Mouse (Mus musculus) liver (tissue): Measurements from ENCODE around the gene Il5.
"Not testable (repeated sequence)": the region's sequence is repeated elsewhere in the genome, so short reads cannot be mapped to it uniquely, and the experiment has no call there.

Experiments
- DNase-seq: peaks from one replicate; pipeline ENCODE4 v3.0.0-alpha.2; 2020; ENCODE audit warnings: mixed read lengths

The Il5 gene

DNA sequence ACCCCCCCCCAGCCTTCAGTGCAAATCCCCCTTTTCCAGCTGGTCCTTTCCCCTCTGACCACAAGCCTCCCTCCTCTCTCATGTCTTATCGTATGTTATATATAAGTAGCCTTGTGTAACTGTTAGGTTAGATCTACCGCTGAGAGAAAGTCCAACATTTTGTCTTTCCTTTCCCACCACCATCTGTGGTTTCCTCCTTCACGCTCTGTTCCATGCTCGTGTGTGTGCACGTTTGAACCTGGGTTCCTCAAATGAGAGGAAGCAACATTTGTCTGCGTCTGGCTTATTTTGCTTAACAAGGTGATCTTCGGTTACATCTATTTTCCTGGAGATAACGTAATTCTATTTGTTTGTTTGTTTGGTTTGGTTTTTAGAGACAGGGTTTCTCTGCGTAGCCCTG is 27.4 kb downstream of the Il5 start:
- DNase-seq: no peak

DNA sequence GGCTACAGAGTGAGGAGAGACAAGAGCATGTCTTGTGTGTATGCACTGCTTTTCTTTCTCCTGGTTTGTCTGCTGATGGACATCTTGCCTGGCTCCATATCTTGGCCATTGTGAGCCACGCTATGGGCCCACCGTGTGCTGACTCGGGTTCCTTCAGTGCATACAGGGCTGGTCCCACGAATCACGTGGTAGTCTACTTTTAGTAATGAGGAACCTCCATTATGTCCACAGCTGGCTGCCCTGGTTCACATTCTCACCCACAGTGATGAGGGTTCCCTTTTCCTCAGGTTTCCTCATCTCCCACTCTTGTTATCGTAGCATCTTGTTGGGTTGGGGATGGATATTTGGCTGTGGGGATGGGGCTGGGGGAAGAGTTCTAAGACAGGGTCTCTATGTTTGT is 28.0 kb downstream of the Il5 start:
- DNase-seq: no peak

DNA sequence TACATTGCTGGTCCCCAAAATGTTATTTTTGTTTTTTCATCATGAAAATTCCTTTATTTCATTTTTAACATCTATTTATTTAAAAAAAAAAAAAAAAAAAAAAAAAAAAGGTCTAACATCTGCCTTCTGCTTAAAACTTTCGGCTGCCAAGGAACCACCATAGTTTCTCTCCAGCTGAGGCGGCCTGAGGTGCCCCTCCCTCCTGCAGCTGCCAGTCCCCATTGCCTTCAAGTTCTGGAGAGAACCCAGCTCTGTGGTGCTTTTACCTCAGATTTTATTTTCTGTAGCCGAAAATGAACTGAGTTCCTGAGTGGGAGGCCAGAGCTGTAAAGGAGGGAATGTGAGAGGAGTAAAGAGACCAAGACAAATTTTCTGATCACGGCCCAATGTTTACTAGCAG is 28.7 kb downstream of the Il5 start:
- no peak for DNase-seq

DNA sequence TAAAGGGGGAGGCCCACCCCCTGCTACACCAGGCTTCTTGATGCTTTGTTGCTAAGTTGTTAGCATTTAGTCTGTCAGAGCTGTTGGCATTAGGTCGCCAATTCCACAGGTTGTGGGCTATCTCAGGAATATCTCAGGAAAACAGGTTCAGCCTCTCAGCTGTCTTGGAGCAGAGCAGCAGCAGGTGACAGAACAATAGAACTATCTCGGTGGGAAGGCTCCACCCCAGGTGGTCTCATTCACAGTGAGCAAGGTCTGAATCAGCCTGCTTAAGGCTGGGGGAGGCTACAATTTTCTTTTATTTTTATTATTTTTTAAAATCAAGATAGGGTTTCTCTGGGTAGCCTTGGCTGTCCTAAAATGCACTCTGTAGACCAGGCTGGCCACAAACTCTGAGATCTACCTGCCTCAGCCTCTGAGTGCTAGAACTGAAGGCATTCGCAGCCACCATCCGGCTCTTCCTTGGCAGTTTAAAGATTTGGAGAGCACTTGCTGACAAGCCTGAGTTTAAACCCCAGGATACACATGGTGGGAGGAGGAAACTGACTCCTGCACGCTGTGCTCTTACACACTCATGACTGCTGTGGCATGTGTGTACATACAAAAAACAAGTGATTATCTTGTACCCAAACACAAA is 29.2 kb downstream of the Il5 start:
- DNase-seq: no peak

DNA sequence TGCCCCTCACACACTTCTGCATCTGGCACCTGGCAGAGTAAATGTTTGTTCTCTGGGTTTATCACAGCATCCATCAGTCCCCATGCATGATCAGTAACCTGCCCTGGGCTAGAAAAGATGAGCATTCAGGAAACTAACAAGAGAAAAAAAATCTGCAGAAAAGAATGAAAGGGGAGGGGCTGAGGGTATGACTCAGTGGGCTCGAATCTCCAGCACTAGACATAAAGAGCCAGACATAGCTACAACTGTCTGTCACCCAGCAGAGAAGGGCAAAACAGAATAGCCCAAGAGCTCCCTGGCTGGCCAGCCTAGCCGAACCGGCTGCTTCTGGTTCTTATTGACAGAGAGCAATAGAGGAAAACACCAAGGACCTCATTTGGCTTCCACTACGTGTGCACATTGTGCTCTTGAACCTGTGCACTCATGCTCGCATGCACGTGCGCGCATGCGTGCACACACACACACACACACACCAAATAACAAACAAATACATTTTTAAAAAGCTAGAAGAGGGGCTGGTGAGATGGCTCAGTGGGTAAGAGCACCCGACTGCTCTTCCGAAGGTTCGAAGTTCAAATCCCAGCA is 34.5 kb downstream of the Il5 start:
- no peak for DNase-seq

DNA sequence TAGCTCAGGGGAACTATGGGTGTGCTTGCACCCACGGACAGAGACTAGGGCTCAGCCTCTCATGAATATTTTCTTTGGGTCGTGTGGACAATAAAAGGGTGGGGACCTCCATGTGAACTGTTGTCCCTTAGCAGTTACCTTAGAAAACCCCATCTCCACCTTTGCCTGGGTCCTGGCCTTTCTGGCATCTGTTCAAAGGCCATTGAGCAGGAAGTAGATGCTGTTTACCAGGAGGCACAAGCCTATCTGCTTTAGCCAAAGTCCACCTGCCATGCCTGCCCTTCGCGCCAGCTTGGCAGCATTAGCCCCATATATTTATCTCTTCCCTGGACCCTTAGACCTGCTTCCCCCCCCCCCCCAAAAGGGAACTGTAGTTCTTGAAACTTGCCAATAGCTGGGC is 37.0 kb downstream of the Il5 start:
- DNase-seq: no peak

DNA sequence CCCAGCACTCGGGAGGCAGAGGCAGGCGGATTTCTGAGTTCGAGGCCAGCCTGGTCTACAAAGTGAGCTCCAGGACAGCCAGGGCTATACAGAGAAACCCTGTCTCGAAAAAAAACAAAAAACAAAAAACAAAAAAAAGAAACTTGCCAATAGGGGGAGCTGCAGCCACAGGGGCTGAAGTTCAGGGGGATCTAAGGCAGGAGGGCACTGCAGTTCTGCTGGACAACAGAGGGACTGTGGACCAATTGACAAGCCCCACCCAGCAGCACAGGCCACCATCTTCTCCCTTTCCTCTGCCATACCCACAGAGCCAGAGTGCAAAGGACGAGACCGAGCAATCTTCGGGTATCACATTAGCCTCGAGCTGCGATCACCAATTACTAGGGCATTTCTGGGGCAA is 37.4 kb downstream of the Il5 start:
- DNase-seq: not testable (repeated sequence)

DNA sequence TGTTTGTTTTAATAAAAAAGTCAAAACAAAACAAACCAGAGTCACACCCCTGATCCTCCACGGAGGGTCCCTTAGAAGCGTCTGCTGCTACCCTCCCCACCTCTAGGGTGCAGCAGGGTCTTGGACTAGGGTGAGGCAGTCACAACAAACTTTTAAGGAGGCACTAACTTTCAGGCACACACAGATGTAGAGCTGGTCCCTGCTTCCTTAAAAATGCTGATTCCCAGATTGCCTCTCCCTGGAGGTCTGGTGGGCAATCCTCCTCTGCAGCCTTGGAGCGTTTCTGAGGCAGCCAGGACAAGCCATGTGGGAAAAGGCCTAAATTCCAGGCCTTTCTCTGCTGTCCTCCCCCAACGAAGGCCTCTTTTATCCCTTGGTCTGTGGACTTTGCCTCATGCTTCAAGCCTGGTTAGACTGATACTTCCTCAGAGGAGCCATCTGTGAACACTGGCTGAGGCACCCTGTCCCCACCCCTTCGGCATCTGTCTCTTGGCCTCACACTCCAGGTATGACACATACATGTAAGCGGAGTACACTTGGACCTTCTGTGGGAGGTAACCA is 38.3 kb downstream of the Il5 start:
- no peak for DNase-seq

DNA sequence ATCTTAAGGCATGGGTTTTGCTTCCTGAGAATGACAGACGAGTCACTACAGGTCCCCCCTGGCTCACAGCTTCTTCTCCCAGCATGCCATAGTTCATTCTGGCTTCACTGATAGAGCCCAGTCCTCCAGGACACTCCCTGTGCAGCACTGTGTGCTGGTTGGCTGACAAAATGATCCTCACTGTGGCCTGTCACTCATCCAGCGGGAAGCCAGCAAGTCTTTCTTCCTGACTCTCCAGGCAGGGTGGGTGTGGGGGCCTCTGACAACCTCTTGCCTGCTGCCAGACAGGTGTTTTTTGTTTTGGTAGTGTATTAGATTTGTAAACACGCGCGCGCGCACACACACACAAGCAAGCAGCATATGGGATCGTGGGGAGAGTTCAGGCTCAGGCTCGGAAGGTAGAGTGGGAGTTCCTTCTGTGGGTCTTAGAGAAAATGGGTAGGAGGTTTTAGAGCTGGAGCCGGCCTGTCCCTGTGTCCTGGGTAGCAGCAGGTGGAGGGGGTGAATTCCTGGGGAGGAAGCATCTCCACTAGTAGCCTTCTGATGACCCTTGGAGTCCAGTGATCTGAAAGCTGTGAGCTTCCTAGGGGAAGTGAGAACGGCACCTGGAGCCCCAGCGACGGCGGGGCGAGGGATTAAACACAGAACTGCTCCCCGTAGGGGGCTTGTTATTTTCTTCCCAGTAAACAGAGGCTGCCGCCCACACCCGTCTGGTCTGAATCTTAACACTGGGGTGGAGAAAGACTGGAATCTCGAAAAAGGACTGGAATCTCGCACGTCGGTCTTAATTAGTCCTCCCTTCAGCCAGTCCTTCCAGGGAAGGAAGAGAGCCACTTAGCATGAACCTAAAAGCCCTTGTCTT is 39.2 kb downstream of the Il5 start:
- no peak for DNase-seq

DNA sequence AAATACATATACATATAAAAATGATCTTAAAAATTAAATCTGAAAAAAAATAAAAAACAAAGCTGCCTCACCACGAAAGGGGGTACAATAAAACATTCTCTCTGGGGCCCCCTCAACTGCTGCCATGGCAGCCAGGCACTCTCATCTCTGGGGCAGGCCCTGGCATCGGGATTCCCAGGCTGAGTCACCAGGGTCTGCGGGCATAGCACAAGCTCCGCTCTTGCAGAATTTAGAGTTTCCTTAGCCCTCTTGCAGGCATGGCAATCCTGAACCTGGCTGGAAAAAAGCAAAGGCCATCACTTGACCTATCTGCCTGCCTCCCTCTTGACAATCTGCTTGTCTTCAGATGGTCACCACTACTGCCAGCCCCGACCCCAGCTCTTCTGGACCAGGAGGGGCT is 40.7 kb downstream of the Il5 start:
- DNase-seq: no peak

DNA sequence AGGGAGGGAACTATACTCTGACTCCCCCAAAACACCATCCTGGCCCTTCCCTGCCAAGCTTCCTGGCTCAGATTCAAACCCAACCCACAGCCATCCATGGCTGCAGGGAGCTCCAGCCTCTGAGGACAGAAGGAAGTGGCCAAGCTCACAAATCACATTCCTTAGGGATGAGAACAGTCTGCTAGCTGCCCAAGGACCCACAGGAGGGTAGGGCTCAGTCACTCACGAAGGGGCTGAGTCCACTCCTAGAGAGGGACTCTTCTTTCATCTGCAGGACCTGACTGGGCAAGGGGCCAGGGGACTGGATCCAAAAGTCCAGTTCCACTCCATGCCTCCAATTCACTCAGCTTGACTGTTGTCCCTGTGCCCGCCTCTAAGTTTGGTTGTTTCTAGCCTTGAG is 41.2 kb downstream of the Il5 start:
- no peak for DNase-seq

DNA sequence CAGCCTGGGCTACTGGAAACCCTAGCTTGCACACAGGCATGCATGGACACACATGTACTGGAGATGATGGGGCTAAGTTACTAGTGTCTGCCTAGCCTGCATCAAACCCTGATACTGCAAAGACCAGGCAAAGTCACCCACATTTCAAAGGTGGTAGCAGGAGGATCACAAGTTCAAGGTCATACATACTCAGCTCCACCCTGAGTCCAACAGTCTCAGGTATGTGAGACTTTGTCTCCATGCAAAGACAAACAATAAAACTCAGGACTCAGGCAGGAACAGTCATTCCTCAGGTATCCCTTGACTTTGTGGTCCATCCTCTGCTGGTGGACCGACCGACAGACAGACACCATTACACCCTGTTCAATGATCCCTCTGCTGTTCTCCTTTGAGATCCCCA is 41.8 kb downstream of the Il5 start:
- DNase-seq: no peak

DNA sequence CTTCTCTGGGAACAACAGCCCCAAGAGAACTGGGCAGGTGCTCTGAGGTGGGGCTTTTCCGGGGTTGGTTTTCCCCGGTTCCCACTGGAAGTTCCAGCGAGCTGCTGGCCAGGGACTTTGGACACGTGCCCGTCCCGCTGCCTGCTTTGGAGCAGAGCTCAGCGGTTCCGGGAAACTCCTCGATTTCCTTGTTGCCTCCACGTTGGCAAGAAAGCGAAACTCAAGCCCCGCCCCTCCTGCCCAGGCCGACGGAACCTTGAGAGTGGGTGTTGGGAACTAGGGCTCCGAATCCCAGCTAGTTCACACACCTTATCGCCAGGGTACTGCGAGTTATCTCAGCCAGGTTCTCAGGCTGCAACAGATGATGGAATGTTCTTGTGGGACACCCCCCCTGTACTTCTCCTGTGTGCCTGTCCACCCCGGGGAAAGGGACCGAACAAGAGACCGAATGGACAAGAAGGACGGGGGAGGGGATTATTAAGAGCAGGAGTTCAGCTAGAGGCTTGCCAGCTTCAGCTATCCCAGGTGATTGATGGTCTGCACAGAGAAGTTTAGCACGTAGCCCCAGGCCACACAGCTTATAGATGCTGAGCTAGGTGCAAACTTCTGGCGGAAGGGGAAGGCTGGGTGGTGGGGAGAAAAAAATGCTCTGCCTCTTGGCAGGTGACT is 42.4 kb downstream of the Il5 start:
- DNase-seq: peak; percentile 72

DNA sequence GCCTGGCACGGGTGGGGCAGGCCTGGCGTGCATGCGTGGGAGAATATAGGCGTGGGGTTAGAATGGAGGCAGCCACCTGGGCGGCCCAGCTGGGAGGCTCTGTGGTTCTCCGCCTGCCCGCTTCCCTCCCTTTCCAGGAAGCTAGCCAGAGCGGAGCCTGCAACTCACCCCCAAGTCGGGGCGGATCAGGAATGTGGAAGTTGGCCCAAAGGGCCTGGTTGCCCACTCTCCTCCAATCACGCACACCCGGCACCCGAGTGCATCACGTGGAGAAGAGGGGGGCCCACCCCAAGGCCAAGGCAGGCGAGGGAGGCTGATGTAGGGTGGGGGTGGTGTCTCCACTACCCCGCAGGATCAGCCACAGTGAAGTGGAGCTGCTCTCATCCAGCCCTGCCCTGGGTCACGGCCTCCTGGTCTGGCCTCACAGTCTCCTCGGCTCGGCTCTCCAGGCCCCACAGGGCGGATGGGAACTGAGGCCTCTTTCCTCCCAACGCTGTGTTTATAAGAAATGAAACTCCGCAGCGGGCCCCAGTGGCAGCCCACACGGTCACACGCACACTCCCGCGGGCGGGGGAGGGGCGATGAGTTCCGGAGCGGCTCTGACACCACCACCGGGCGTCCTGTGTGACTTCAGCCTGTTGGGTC is 43.0 kb downstream of the Il5 start:
- DNase-seq: peak; percentile 78

DNA sequence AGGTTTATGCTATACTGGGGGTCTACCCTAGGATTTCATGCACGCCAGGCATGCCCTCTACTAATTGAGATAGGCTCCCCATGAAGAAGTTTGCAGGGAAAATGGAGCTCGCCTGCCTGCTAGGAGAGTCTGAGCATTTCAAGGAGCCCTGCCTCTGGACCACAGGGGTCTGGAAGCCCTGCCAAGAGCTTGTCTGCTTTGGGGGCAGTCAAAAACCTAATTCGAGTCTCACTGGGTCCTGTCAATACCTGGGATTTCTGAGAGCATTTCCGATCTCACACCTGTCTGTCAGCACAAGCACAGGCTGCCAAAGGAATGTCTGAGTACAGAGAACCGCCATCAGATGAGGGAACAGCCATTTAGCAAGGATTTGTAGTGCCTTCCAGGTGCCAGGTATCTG is 44.0 kb downstream of the Il5 start:
- no peak for DNase-seq

DNA sequence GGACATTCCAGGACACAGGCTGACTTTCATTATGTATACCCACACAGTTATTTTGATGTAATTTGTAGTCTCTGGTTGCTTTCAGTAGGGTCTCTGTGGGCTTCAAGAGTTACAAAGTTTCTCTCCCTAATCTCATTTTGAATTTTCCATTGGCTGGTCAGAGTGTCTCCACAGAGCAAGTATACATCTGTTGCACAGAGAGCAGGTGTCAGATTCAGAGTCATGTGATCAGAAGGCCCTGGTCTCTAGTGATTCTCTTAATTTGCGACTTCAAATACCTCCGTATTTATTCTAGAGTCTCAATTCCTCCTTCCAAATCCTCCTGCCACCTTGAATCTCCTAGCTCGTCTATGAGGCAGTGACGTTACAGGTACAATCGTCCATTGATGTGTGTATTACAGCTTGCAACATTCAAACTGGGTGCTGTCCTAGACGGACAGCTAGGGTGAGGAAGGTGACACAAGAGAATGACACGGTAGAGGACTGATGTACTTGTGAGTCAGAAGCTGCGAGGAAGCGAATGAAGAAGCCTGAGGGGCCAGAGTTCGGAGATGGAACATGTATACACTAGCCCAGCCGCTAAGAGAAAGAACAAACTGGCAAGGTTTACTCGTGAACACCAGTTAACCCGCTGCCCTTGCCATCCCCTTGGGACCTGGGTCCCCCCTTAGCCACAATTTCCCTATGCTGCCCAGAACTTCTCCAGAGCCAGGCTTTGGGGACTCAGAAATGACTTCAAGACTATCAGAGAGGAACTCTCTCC is 48.0 kb downstream of the Il5 start:
- DNase-seq: no peak

DNA sequence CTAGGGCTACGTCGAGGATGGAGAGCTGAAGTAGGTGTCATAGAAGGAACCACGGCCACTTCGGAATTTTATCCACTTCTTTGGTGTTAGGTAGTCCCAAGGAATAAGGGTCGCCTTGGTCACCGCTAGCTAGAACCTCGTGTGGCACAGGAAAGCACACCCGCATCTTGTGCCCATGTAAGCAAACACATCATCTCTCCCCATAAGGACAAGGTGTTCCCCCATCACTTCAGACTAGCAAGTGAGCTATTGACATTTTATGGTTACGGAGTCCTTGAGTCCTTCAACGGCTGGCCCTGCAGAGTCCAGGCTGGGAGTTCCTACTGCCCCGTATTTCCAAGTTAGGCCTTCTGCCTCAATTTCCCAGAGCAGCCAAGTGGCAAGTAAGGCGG is 48.6 kb downstream of the Il5 start:
- DNase-seq: no peak

DNA sequence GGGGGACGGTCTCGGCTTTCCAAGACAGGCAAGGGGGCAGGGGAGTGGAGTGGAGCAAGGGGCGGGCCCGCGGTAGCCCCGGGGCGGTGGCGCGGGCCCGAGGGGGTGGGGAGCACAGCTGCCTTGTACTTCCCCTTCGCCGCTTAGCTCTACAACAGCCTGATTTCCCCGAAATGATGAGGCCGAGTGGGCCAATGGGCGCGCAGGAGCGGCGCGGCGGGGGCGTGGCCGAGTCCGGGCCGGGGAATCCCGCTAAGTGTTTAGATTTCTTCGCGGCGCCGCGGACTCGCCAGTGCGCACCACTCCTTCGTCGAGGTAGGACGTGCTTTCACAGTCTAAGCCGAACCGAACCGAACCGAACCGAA is 49.1 kb downstream of the Il5 start, which contains the start of gene Irf1:
Irf1 (plus strand) TSS at position 255 of the 365 bp plus-strand sequence.
- peak; percentile 86 for DNase-seq

DNA sequence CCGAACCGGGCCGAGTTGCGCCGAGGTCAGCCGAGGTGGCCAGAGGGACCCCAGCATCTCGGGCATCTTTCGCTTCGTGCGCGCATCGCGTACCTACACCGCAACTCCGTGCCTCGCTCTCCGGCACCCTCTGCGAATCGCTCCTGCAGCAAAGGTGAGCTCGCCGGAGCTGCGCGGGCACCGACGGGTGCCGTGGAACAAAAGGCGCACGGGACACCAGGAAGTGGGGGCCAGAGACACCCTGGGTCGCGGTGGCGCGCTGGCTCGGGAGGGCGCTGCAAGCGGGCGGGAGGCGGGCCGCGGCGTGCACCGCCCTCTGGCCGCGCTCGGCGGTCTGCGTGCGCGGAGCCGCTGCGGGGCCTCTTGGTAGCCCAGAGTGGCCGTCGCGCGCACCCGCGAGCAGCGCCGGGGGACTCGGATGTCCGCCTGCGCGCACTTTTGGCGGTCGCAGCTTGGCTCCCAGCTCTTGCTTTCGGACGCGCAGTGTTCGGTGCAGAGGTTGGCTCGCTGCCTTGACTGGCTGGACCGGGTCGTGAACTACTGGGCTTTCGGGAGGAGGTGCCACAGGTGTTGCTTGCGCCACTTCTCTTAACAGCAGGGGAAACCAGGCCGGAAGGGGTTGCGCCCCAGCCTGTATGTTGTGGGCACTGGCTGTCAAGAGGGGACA is 49.7 kb downstream of the Il5 start:
- peak; percentile 57 for DNase-seq

DNA sequence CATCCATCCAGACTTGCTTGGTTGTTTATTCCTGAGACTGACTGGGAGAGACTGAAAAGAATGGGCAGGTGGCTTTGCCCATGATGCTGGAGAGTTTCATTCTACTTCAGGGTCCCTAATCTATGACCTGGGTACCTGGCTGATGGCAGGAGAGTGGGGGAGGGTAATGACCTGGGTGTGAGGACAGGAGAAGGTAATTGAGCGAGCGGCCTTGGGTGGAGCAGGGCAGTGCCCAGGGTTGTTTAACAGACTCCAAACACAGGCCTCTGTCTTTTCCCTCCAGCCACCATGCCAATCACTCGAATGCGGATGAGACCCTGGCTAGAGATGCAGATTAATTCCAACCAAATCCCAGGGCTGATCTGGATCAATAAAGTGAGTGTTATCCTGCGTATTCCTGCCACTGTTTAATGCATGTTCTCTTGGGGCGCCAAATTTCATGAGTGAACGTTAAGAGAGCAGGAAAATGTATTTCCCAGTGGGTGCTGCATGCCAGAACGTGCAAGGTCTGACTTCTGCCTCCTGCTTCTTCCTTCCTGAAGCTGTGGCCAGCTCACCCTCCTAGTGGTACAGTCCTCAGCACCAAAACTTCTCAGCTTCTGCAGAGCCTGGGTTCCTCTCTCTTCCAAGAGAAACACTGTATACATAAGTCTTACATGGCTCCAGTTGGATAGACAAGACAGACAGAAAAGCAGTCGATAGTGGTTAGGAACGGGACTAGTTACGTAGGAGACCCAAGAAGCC is 50.6 kb downstream of the Il5 start:
- DNase-seq: no peak

DNA sequence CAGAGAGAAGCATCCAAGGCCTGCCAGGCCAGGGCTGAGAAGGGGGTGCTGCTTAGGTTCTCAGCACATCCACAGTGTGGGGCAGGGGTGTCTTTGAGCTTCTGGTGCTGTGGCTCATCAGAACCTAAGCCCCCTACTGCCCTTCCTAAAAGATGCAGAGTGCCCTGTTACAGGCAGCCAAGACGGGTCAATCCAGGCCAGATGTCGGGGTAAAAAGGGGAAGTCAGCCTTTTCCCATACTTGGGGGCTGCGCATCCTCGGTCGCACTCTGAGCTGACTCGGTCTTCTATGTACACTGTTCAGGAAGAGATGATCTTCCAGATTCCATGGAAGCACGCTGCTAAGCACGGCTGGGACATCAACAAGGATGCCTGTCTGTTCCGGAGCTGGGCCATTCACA is 51.9 kb downstream of the Il5 start:
- no peak for DNase-seq
